Mouse (Mus musculus) myocyte (in vitro differentiated cells): ENCODE measurements around the gene Gm49661.

Source experiments
- E2F4 ChIP-seq: IDR thresholded peaks from one replicate; pipeline ENCODE4 v1.6.1; 2011; ENCODE audit warnings: mild to moderate bottlenecking, control low read depth, moderate library complexity; ENCODE audit not compliant: insufficient read depth
- MAX ChIP-seq: IDR thresholded peaks from one replicate; pipeline ENCODE4 v1.6.1; 2011; ENCODE audit warnings: low read depth, mild to moderate bottlenecking, control low read depth
- MYOD1 ChIP-seq, 3 experiments: IDR thresholded peaks; one replicate each; pipeline ENCODE4 v1.6.1; 2011; ENCODE audit warnings: control low read depth in 2 of 3, low read depth in 2 of 3, mild to moderate bottlenecking in 2 of 3, moderate library complexity in 1 of 3; ENCODE audit not compliant: insufficient read length in 2 of 3, control insufficient read depth in 1 of 3
- MYOG ChIP-seq, 3 experiments: IDR thresholded peaks; one replicate each; pipeline ENCODE4 v1.6.1; 2011; ENCODE audit warnings: control low read depth in 2 of 3, low read depth in 2 of 3, mild to moderate bottlenecking in 2 of 3; ENCODE audit not compliant: insufficient read length in 2 of 3, control insufficient read depth in 1 of 3, insufficient read depth in 1 of 3
- POLR2A ChIP-seq: IDR thresholded peaks from one replicate; pipeline ENCODE4 v1.6.1; 2011; ENCODE audit warnings: low read depth, mild to moderate bottlenecking, control low read depth, moderate library complexity; ENCODE audit not compliant: insufficient read length
- POLR2AphosphoS2 ChIP-seq: IDR thresholded peaks from one replicate; pipeline ENCODE4 v1.6.1; 2011; ENCODE audit warnings: low read depth, control low read depth; ENCODE audit not compliant: insufficient read length
- REST ChIP-seq: IDR thresholded peaks from one replicate; pipeline ENCODE4 v1.6.1; 2011; ENCODE audit warnings: mild to moderate bottlenecking, control low read depth, moderate library complexity; ENCODE audit not compliant: insufficient read depth, insufficient read length
- SRF ChIP-seq: IDR thresholded peaks from one replicate; pipeline ENCODE4 v1.6.1; 2011; ENCODE audit warnings: low read depth; ENCODE audit not compliant: control insufficient read depth, insufficient read length
- TCF3 ChIP-seq: IDR thresholded peaks from one replicate; pipeline ENCODE4 v1.6.1; 2011; ENCODE audit warnings: low read depth, control low read depth; ENCODE audit not compliant: insufficient read length
- USF1 ChIP-seq: IDR thresholded peaks from one replicate; pipeline ENCODE4 v1.6.1; 2011; ENCODE audit warnings: low read depth, mild to moderate bottlenecking, control low read depth, moderate library complexity

DNA sequence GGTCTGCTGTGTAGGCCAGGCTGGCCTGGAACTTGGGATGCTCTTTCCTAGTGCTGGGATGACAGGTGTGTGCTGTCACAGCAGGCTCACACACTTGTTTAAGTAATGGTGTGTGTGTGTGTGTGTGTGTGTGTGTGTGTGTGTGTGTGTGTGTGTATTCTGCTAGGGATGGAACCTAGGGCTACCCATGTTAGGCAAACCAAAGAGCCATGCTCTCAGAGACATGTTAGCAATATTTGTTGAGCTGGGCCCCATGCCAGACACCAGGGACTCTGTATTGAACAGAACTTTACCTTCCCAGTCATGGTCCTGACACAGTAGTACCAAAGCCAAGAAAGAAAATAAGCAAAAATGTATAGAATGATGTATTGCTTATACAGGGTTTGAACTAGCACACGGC lies 41.7 kb downstream of the Gm49661 start:
- TF ChIP-seq USF1: no peak
- no peak for TF ChIP-seq POLR2A
- no peak for TF ChIP-seq POLR2AphosphoS2
- no peak for TF ChIP-seq E2F4
- TF ChIP-seq MYOD1 (IDR thresholded peaks at IDR 0.05; ENCODE audit: control insufficient read depth in 1 of 3, insufficient read length in 2 of 3, low read depth in 2 of 3): no peak
- TF ChIP-seq REST: no peak
- no peak for TF ChIP-seq TCF3
- no peak for TF ChIP-seq MAX
- TF ChIP-seq SRF: no peak
- TF ChIP-seq MYOG (IDR thresholded peaks at IDR 0.05; ENCODE audit: control insufficient read depth in 1 of 3, insufficient read depth in 1 of 3, insufficient read length in 2 of 3, low read depth in 2 of 3): no peak
